Mouse (Mus musculus) MEL (cell line): ENCODE results near the gene Safb2. TPM values are rescaled to one million over a fixed set of nuclear protein-coding genes. Genes with fewer than 3 reads are reported as not detected.

Experiments
- DNase-seq: peaks from one replicate; pipeline ENCODE4 v3.0.0; 2011; ENCODE audit warnings: low read depth, low spot score
- H3K27ac ChIP-seq: 2 replicates; pipeline ENCODE4 v1.5.1; 2012; ENCODE audit warnings: low read depth, mild to moderate bottlenecking, control low read depth, low read length, moderate library complexity; ENCODE audit not compliant: control insufficient read depth
- H3K27me3 ChIP-seq, 2 experiments: fragments of 150-350 bp in 1 of 2; sonication (generic) in 1 of 2; 2 replicates each; pipeline ENCODE4 v1.6.1; 2012; ENCODE audit warnings: low read length in 2 of 2, mild to moderate bottlenecking in 2 of 2, improper control_type of control experiment in 1 of 2, moderate library complexity in 1 of 2; ENCODE audit not compliant: insufficient read depth in 2 of 2, control insufficient read depth in 1 of 2
- H3K36me3 ChIP-seq, 2 experiments: 2 replicates each; pipeline ENCODE4 v1.6.1; 2012 to 2014; ENCODE audit warnings: low read length in 2 of 2, improper control_type of control experiment in 1 of 2, inconsistent platforms in 1 of 2, mild to moderate bottlenecking in 1 of 2; ENCODE audit not compliant: insufficient read depth in 2 of 2, control insufficient read depth in 1 of 2
- H3K4me1 ChIP-seq, 2 experiments: fragments of 150-350 bp in 1 of 2; sonication (generic) in 1 of 2; 2 replicates each; pipeline ENCODE4 v1.6.1; 2012; ENCODE audit warnings: low read length in 2 of 2, improper control_type of control experiment in 1 of 2, mild to moderate bottlenecking in 1 of 2; ENCODE audit not compliant: insufficient read depth in 2 of 2, control insufficient read depth in 1 of 2
- H3K4me3 ChIP-seq, 2 experiments: fragments of 150-350 bp in 1 of 2; sonication (generic) in 1 of 2; 2 replicates each; pipeline ENCODE4 v1.5.1; 2012; ENCODE audit warnings: low read depth in 2 of 2, low read length in 2 of 2, mild to moderate bottlenecking in 2 of 2, moderate library complexity in 2 of 2, control low read depth in 1 of 2, improper control_type of control experiment in 1 of 2; ENCODE audit not compliant: control insufficient read depth in 1 of 2, insufficient read depth in 1 of 2
- H3K79me2 ChIP-seq: 2 replicates; pipeline ENCODE4 v1.6.1; 2012; ENCODE audit warnings: mild to moderate bottlenecking, low read length, moderate library complexity; ENCODE audit not compliant: control insufficient read depth, poor library complexity, insufficient read depth
- H3K9ac ChIP-seq: 2 replicates; pipeline ENCODE4 v1.6.1; 2012; ENCODE audit warnings: low read depth, mild to moderate bottlenecking, control low read depth, low read length, moderate library complexity; ENCODE audit not compliant: control insufficient read depth, poor library complexity, severe bottlenecking
- H3K9me3 ChIP-seq: fragments of 150-350 bp; sonication (generic); replicated peaks from 2 replicates; pipeline ENCODE4 v1.6.1; 2012; ENCODE audit warnings: mild to moderate bottlenecking, low read length, improper control_type of control experiment, moderate library complexity; ENCODE audit not compliant: insufficient read depth
- BHLHE40 ChIP-seq: IDR thresholded peaks from 2 replicates; pipeline ENCODE4 v1.6.1; 2012; ENCODE audit warnings: low read depth, mild to moderate bottlenecking, inconsistent platforms, low read length, improper control_type of control experiment, borderline replicate concordance
- CHD2 ChIP-seq: IDR thresholded peaks from 2 replicates; pipeline ENCODE4 v1.6.1; 2011; ENCODE audit warnings: low read length, improper control_type of control experiment
- ELF1 ChIP-seq: IDR thresholded peaks from 2 replicates; pipeline ENCODE4 v1.6.1; 2014; ENCODE audit warnings: low read depth, mild to moderate bottlenecking, inconsistent platforms, low read length, improper control_type of control experiment, moderate library complexity
- EP300 ChIP-seq, 2 experiments: IDR thresholded peaks; 2 replicates each; pipeline ENCODE4 v1.6.1; 2011; ENCODE audit warnings: improper control_type of control experiment in 2 of 2, low read length in 2 of 2, low read depth in 1 of 2, mild to moderate bottlenecking in 1 of 2
- ETS1 ChIP-seq: IDR thresholded peaks from 2 replicates; pipeline ENCODE4 v1.6.1; 2012; ENCODE audit warnings: low read depth, mild to moderate bottlenecking, inconsistent platforms, low read length, improper control_type of control experiment, moderate library complexity
- HCFC1 ChIP-seq: IDR thresholded peaks from 2 replicates; pipeline ENCODE4 v1.6.1; 2012; ENCODE audit warnings: low read depth, mild to moderate bottlenecking, inconsistent platforms, low read length, improper control_type of control experiment, moderate library complexity
- JUND ChIP-seq: IDR thresholded peaks from 2 replicates; pipeline ENCODE4 v1.6.1; 2011; ENCODE audit warnings: low read depth, mild to moderate bottlenecking, improper control_type of control experiment, low read length
- KAT2A ChIP-seq: conservative IDR thresholded peaks from 2 replicates; pipeline ENCODE4 v1.6.1; 2012; ENCODE audit warnings: low read depth, low read length, improper control_type of control experiment, inconsistent platforms
- MAFK ChIP-seq: IDR thresholded peaks from 2 replicates; pipeline ENCODE4 v1.6.1; 2011; ENCODE audit warnings: low read depth, mild to moderate bottlenecking, low read length, improper control_type of control experiment, borderline replicate concordance
- MAX ChIP-seq: IDR thresholded peaks from 2 replicates; pipeline ENCODE4 v1.6.1; 2011; ENCODE audit warnings: low read length, improper control_type of control experiment
- MAZ ChIP-seq: IDR thresholded peaks from 2 replicates; pipeline ENCODE4 v1.6.1; 2012; ENCODE audit warnings: low read depth, mild to moderate bottlenecking, inconsistent platforms, low read length, improper control_type of control experiment
- MYB ChIP-seq: IDR thresholded peaks from 2 replicates; pipeline ENCODE4 v1.6.1; 2011; ENCODE audit warnings: mild to moderate bottlenecking, low read depth, low read length, improper control_type of control experiment
- NRF1 ChIP-seq: IDR thresholded peaks from 2 replicates; pipeline ENCODE4 v1.6.1; 2014; ENCODE audit warnings: low read depth, mild to moderate bottlenecking, inconsistent platforms, low read length, improper control_type of control experiment, moderate library complexity; ENCODE audit not compliant: poor library complexity, insufficient read depth, severe bottlenecking
- POLR2AphosphoS2 ChIP-seq: IDR thresholded peaks from 2 replicates; pipeline ENCODE4 v1.6.1; 2011; ENCODE audit warnings: low read length, improper control_type of control experiment
- POLR2AphosphoS5 ChIP-seq: IDR thresholded peaks from 2 replicates; pipeline ENCODE4 v1.6.1; 2012; ENCODE audit warnings: low read depth, borderline replicate concordance, mild to moderate bottlenecking, inconsistent platforms, low read length, moderate library complexity, mixed read lengths
- RAD21 ChIP-seq: IDR thresholded peaks from 2 replicates; pipeline ENCODE4 v1.6.1; 2011; ENCODE audit warnings: mild to moderate bottlenecking, low read depth, low read length, improper control_type of control experiment
- RCOR1 ChIP-seq: IDR thresholded peaks from 2 replicates; pipeline ENCODE4 v1.6.1; 2012; ENCODE audit warnings: low read depth, mild to moderate bottlenecking, inconsistent platforms, low read length, improper control_type of control experiment
- SIN3A ChIP-seq: IDR thresholded peaks from 2 replicates; pipeline ENCODE4 v1.6.1; 2012; ENCODE audit warnings: low read length, improper control_type of control experiment, inconsistent platforms
- SMC3 ChIP-seq: IDR thresholded peaks from 2 replicates; pipeline ENCODE4 v1.6.1; 2011; ENCODE audit warnings: low read depth, low read length, improper control_type of control experiment
- TAL1 ChIP-seq: IDR thresholded peaks from 2 replicates; pipeline ENCODE4 v1.6.1; 2012; ENCODE audit warnings: mild to moderate bottlenecking, inconsistent platforms, low read length, moderate library complexity, mixed read lengths
- TCF12 ChIP-seq: IDR thresholded peaks from 2 replicates; pipeline ENCODE4 v1.6.1; 2014; ENCODE audit warnings: low read depth, mild to moderate bottlenecking, inconsistent platforms, low read length, improper control_type of control experiment, moderate library complexity
- UBTF ChIP-seq: IDR thresholded peaks from 2 replicates; pipeline ENCODE4 v1.6.1; 2012; ENCODE audit warnings: low read depth, mild to moderate bottlenecking, inconsistent platforms, low read length, improper control_type of control experiment, moderate library complexity, borderline replicate concordance; ENCODE audit not compliant: insufficient read depth
- USF1 ChIP-seq: IDR thresholded peaks from 2 replicates; pipeline ENCODE4 v1.6.1; 2014; ENCODE audit warnings: low read depth, mild to moderate bottlenecking, inconsistent platforms, low read length, improper control_type of control experiment, moderate library complexity
- USF2 ChIP-seq, 2 experiments: IDR thresholded peaks; 2 replicates each; pipeline ENCODE4 v1.6.1; 2011 to 2012; ENCODE audit warnings: improper control_type of control experiment in 2 of 2, low read length in 2 of 2, borderline replicate concordance in 1 of 2, inconsistent platforms in 1 of 2, low read depth in 1 of 2, mild to moderate bottlenecking in 1 of 2; ENCODE audit not compliant: insufficient read depth in 1 of 2
- ZKSCAN1 ChIP-seq: IDR thresholded peaks from 2 replicates; pipeline ENCODE4 v1.6.1; 2012; ENCODE audit warnings: low read depth, mild to moderate bottlenecking, inconsistent platforms, low read length, improper control_type of control experiment, moderate library complexity
- ZMIZ1 ChIP-seq: IDR thresholded peaks from 2 replicates; pipeline ENCODE4 v1.6.1; 2012; ENCODE audit warnings: low read depth, mild to moderate bottlenecking, inconsistent platforms, low read length, improper control_type of control experiment, moderate library complexity
- ZNF384 ChIP-seq: IDR thresholded peaks from 2 replicates; pipeline ENCODE4 v1.6.1; 2012; ENCODE audit warnings: low read depth, mild to moderate bottlenecking, inconsistent platforms, low read length, improper control_type of control experiment
- polyA plus RNA-seq, 2 experiments: library from polyadenylated mRNA; stranded (reverse) in 1 of 2; unstranded in 1 of 2; fragments of >175 nt in 1 of 2; fragments of >200 nt in 1 of 2; gene quantifications; 2 replicates each; pipeline versions ENCODE4 v1.2.1 to v1.2.4; 2012; ENCODE audit warnings: low replicate concordance in 2 of 2, low read depth in 1 of 2; ENCODE audit not compliant: insufficient read length in 2 of 2, insufficient read depth in 1 of 2, missing spikeins in 1 of 2
- total RNA-seq: library from RNA; depleted of rRNA; stranded (reverse); fragments of 300-350 nt; gene quantifications from 2 replicates; pipeline ENCODE4 v1.2.3, GENCODE M21; 2012

Safb2 gene
- total and polyA plus RNA-seq, 3 experiments = 61.6 to 741 (median 217) TPM

GRCm38 (mm10) chr17:56615136-56615784, 30.9 kb upstream of the Safb2 start:
- TF ChIP-seq MYB = no peak
- TF ChIP-seq NRF1 = no peak
- TF ChIP-seq JUND = no peak
- TF ChIP-seq MAX = no peak
- TF ChIP-seq ZNF384 = no peak
- no peak for TF ChIP-seq KAT2A
- no peak; the same call in 1 of the 2 replicates for TF ChIP-seq POLR2AphosphoS2
- TF ChIP-seq MAFK = no peak
- no peak overlapping the region; the same call in 1 of the 2 replicates for H3K27ac ChIP-seq
- peaks cover 22% of the 10 kb centered on the region for H3K79me2 ChIP-seq
- H3K9me3 ChIP-seq = no peaks in the 10 kb centered on the region
- peak overlapping the region in 1 of 2 experiments; percentile 68; a peak in 2 of 4 replicates for H3K4me3 ChIP-seq
- DNase-seq = peak; percentile 55
- H3K27me3 ChIP-seq = no peaks in the 10 kb centered on the region
- peak overlapping the region; percentile 77 for H3K9ac ChIP-seq
- H3K36me3 ChIP-seq = peaks cover 3 to 7% of the 10 kb centered on the region in 2 experiments; a peak in 3 of 4 replicates
- H3K4me1 ChIP-seq = peaks cover 0 to 10% of the 10 kb centered on the region in 2 experiments; a peak in 2 of 4 replicates

GRCm38 (mm10) chr17:56614391-56615135, 30.2 kb upstream of the Safb2 start:
- H3K36me3 ChIP-seq = peaks cover 3 to 5% of the 10 kb centered on the region in 2 experiments; a peak in 3 of 4 replicates
- H3K27me3 ChIP-seq = no peaks in the 10 kb centered on the region
- peak; percentile 78 for DNase-seq
- peak overlapping the region; percentile 65 for H3K27ac ChIP-seq
- peak overlapping the region; percentile 66 to 68 for H3K4me3 ChIP-seq
- no peaks in the 10 kb centered on the region for H3K9me3 ChIP-seq
- peak overlapping the region; percentile 77 for H3K9ac ChIP-seq
- H3K79me2 ChIP-seq = peaks cover 22% of the 10 kb centered on the region
- peaks cover 0 to 13% of the 10 kb centered on the region in 2 experiments; a peak in 2 of 4 replicates for H3K4me1 ChIP-seq
- TF ChIP-seq RCOR1 (no peak), UBTF (no peak), ELF1 (no peak), HCFC1 (no peak), USF1 (no peak), SIN3A (0 out of 2 replicates have a peak, but pooled peaks have one; percentile 33), ETS1 (no peak), EP300 (IDR thresholded peaks at IDR 0.05; ENCODE audit: low read depth in 1 of 2, low read length in 2 of 2) (peak in 1 of 2 experiments; percentile 14; a peak in 1 of 4 replicates), POLR2AphosphoS5 (peak; percentile 21; the same call in 1 of the 2 replicates), ZNF384 (no peak), MAX (no peak; the same call in 1 of the 2 replicates), MAZ (no peak), USF2 (IDR thresholded peaks at IDR 0.05; ENCODE audit: borderline replicate concordance in 1 of 2, insufficient read depth in 1 of 2, low read depth in 1 of 2, low read length in 2 of 2) (no peak), ZMIZ1 (no peak; the same call in none of the 2 replicates), SMC3 (peak; percentile 8; the same call in 1 of the 2 replicates), CHD2 (peak; percentile 6; the same call in 1 of the 2 replicates), ZKSCAN1 (no peak), TAL1 (no peak), RAD21 (no peak), BHLHE40 (no peak), JUND (no peak), MYB (no peak), TCF12 (no peak), KAT2A (no peak)
